Mouse (Mus musculus) heart, adult 2 months (tissue): ENCODE results near the gene Atp13a5. TPM values are rescaled to one million over a fixed set of nuclear protein-coding genes. Genes with fewer than 3 reads are reported as not detected.

ENCODE experiments used
- DNase-seq, 2 experiments: peaks; one replicate each; pipeline ENCODE4 v3.0.0; 2021
- H3K27ac ChIP-seq: fragments of 200-600 bp; 2 replicates; pipeline ENCODE4 v1.8.1; 2022
- H3K27me3 ChIP-seq: fragments of 200-500 bp; 2 replicates; pipeline ENCODE4 v1.6.1; 2012; ENCODE audit warnings: mild to moderate bottlenecking, low read length, inconsistent platforms, mixed read lengths; ENCODE audit not compliant: control insufficient read depth, insufficient read depth
- H3K36me3 ChIP-seq: fragments of 200-500 bp; 2 replicates; pipeline ENCODE4 v1.6.1; 2012; ENCODE audit warnings: low read length, inconsistent platforms; ENCODE audit not compliant: control insufficient read depth, insufficient read depth
- H3K4me1 ChIP-seq: fragments of 200-500 bp; 2 replicates; pipeline ENCODE4 v1.6.1; 2011; ENCODE audit warnings: low read length; ENCODE audit not compliant: control insufficient read depth, insufficient read depth
- H3K4me3 ChIP-seq: fragments of 200-600 bp; 2 replicates; pipeline ENCODE4 v1.8.1; 2022
- H3K79me2 ChIP-seq: fragments of 200-500 bp; replicated peaks from 2 replicates; pipeline ENCODE4 v1.6.1; 2012; ENCODE audit warnings: mild to moderate bottlenecking, inconsistent platforms, low read length, moderate library complexity, mixed read lengths; ENCODE audit not compliant: control insufficient read depth, insufficient read depth
- H3K9ac ChIP-seq: fragments of 200-500 bp; 2 replicates; pipeline ENCODE4 v1.6.1; 2012; ENCODE audit warnings: low read depth, mild to moderate bottlenecking, control low read depth, inconsistent platforms, low read length, mixed read lengths
- CTCF ChIP-seq: fragments of 200-600 bp; IDR thresholded peaks from 2 replicates; pipeline ENCODE4 v1.8.1; 2022; ENCODE audit warnings: antibody characterized with exemption, mild to moderate bottlenecking, moderate library complexity
- EP300 ChIP-seq: fragments of 200-500 bp; IDR thresholded peaks from 2 replicates; pipeline ENCODE4 v1.6.1; 2011; ENCODE audit warnings: low read depth, low read length, control low read depth; ENCODE audit not compliant: insufficient read depth
- POLR2A ChIP-seq: fragments of 200-500 bp; IDR thresholded peaks from 2 replicates; pipeline ENCODE4 v1.6.1; 2011; ENCODE audit warnings: mild to moderate bottlenecking, low read depth, low read length, control low read depth; ENCODE audit not compliant: insufficient read depth
- WGBS: fragments of 180-500 bp; shearing (Covaris S2); methylation state at CpG from one replicate; pipeline ENCODE4 v1.1.7; 2018; 5-methylcytosine and 5-hydroxymethylcytosine counted together
- intact Hi-C: fragments of 180-260 bp; cut with DNase I; formaldehyde crosslinking; loops from one replicate; pipeline ENCODE4 v1.15.1; 2025
- polyA plus RNA-seq: library from polyadenylated mRNA; depleted of rRNA; stranded (reverse); fragments of >200 nt; gene quantifications from 2 replicates; pipeline ENCODE4 v1.2.3, GENCODE M21; 2012
- total RNA-seq, 2 experiments: library from RNA; stranded (reverse); gene quantifications; 2 replicates each; pipeline ENCODE4 v1.2.3; 2021

The Atp13a5 gene
- total and polyA plus RNA-seq, 3 experiments, result 0.04 TPM; not detected in 2

DNA sequence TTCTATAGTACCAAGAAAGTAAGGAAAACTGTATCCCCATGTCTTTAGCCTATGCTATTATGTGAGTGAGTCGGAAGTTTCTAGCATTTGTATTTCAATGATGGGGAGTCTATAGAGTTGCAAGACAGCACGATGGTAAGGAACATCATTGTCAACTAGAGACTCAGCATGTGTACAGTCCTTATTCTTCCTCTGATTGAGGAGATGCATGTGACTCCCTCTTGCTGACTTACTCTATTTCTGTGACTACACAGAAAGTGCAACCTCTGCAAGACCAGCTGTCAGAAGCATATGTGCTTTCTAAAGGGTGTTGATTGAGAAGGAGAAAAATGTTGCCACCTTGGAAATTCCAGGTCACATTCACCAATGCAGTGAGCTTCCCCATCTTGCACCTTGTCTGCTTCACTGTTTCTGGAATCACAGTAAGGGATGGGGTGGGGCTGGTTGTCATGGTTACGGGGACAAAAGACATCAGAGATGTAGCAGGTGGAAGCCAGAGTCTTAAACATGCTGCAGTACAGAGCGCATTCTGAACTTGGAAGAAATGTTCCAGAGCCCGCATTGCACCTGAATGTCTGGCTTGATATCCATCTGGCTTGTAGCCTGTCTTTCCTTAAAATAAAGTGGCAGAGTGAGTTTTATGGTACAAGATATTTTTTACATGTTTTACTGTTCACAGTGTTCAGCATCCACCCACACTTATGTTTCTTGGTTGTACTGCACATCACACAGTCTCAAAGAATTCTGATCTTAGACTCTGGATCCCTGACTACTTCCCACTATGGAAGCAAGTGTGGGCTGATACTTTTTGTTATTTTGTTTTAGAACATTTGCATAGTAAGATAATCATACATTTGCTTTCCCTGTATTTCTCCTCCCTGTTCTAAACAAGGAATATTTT, 161.9 kb downstream of the Atp13a5 start:
- DNase-seq, result no peak
- TF ChIP-seq POLR2A, result no peak
- TF ChIP-seq CTCF, result no peak
- no peak for TF ChIP-seq EP300
- Histone ChIP-seq H3K79me2 (no peaks in the 10 kb centered on the region), H3K9ac (no peak overlapping the region), H3K4me1 (no peaks in the 10 kb centered on the region), H3K27ac (no peak overlapping the region), H3K4me3 (no peak overlapping the region), H3K27me3 (no peaks in the 10 kb centered on the region), H3K36me3 (no peaks in the 10 kb centered on the region)
- WGBS, result 84% methylated on average over 5 of the region's 5 CpGs
- intact Hi-C loops, result no loop called here

- DNase-seq, result peak; percentile 61 to 65
- intact Hi-C loops, result loop anchor here (2.0 kb wide), 1 partner anchor 211 kb away; no protein-coding TSS in a partner anchor
- Histone ChIP-seq H3K4me3 (peak within 1 kb of the TSS; percentile 48), H3K9ac (peak within 1 kb of the TSS; percentile 62), H3K4me1 (peaks cover 1% of the 10 kb centered on the region; the same call in 1 of the 2 replicates), H3K79me2 (no peaks in the 10 kb centered on the region), H3K27ac (peak within 1 kb of the TSS; percentile 88), H3K36me3 (no peaks in the 10 kb centered on the region), H3K27me3 (no peaks in the 10 kb centered on the region)
- TF ChIP-seq CTCF, result no peak
- no peak for TF ChIP-seq EP300
- no peak for TF ChIP-seq POLR2A
- WGBS, result 3% methylated on average over 39 of the region's 39 CpGs
Measured at GRCm38 (mm10) chr16:29209605-29210411, 168.7 kb downstream of the Atp13a5 start, which contains the start of gene Hrasls. TSS of gene Hrasls (plus strand) at chr16:29209695.

GRCm38 (mm10) chr16:29208841-29209240, 169.7 kb downstream of the Atp13a5 start:
- peak; percentile 35 to 70 for DNase-seq
- H3K4me3 ChIP-seq, result no peak overlapping the region
- intact Hi-C loops, result loop anchor here (2.0 kb wide), 1 partner anchor 210 kb away; no protein-coding TSS in a partner anchor
- H3K27me3 ChIP-seq, result no peaks in the 10 kb centered on the region
- peak overlapping the region; percentile 57 for H3K9ac ChIP-seq
- peaks cover 1% of the 10 kb centered on the region; the same call in 1 of the 2 replicates for H3K4me1 ChIP-seq
- H3K79me2 ChIP-seq, result no peaks in the 10 kb centered on the region
- WGBS, result 32% methylated on average over 7 of the region's 7 CpGs
- no peaks in the 10 kb centered on the region for H3K36me3 ChIP-seq
- peak overlapping the region; percentile 88 for H3K27ac ChIP-seq
- TF ChIP-seq EP300 (0 out of 2 replicates have a peak, but pooled peaks have one; percentile 17), CTCF (no peak), POLR2A (peak; percentile 64)

GRCm38 (mm10) chr16:29205581-29205980, 173.0 kb downstream of the Atp13a5 start:
- intact Hi-C loops, result no loop called here
- Histone ChIP-seq H3K79me2 (no peaks in the 10 kb centered on the region), H3K36me3 (no peaks in the 10 kb centered on the region), H3K27me3 (no peaks in the 10 kb centered on the region), H3K4me3 (no peak overlapping the region), H3K27ac (no peak overlapping the region), H3K4me1 (peaks cover 1% of the 10 kb centered on the region; the same call in 1 of the 2 replicates), H3K9ac (no peak overlapping the region)
- DNase-seq, result no peak
- TF ChIP-seq EP300 (no peak), POLR2A (no peak), CTCF (no peak)
- WGBS, result 51% methylated on average over 2 of the region's 2 CpGs

DNA sequence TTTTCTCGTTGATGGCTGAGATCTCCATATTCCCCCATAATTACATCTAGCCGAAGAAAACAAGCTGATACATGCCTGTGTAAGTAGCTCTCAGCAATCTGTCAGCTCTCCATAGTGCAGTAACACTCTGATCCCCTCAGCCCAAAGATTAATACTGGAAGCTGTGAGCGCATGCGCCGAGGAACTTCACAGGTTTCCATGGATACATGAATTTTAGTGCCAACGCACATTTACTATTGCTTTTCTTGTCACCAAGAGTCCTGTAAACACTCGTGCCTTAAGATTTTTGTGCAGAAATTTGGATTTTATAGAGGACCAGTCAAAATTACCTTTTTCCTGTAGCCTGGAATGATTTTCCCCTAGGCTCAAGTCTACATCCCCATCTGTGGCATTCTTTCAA, 173.7 kb downstream of the Atp13a5 start:
- 73% methylated on average over 7 of the region's 7 CpGs for WGBS
- Histone ChIP-seq H3K4me3 (no peak overlapping the region), H3K27ac (no peak overlapping the region), H3K4me1 (peaks cover 1% of the 10 kb centered on the region; the same call in 1 of the 2 replicates), H3K36me3 (no peaks in the 10 kb centered on the region), H3K79me2 (no peaks in the 10 kb centered on the region), H3K9ac (no peak overlapping the region), H3K27me3 (no peaks in the 10 kb centered on the region)
- DNase-seq, result no peak
- TF ChIP-seq POLR2A (no peak), CTCF (no peak), EP300 (no peak)
- intact Hi-C loops, result no loop called here
